Mouse (Mus musculus) fibroblast of lung, adult 2 months (primary cell): ENCODE measurements around the gene 3110009E18Rik.

ENCODE experiments used
- DNase-seq: peaks from one replicate; pipeline ENCODE4 v3.0.0-alpha.2; 2011; ENCODE audit warnings: low read depth

The 3110009E18Rik gene

GRCm38 (mm10) chr1:120145527-120146216, 24.7 kb downstream of the 3110009E18Rik start:
- no peak for DNase-seq

GRCm38 (mm10) chr1:120146994-120147393, 26.0 kb downstream of the 3110009E18Rik start:
- DNase-seq: peak; percentile 52

- no peak for DNase-seq
Observed at GRCm38 (mm10) chr1:120154232-120154631, 33.2 kb downstream of the 3110009E18Rik start.

GRCm38 (mm10) chr1:120155325-120155724, 34.3 kb downstream of the 3110009E18Rik start:
- no peak for DNase-seq

GRCm38 (mm10) chr1:120158474-120159127, 37.6 kb downstream of the 3110009E18Rik start:
- DNase-seq: no peak

- no peak for DNase-seq
Observed at GRCm38 (mm10) chr1:120161502-120161901, 40.5 kb downstream of the 3110009E18Rik start.

GRCm38 (mm10) chr1:120162616-120163015, 41.6 kb downstream of the 3110009E18Rik start:
- no peak for DNase-seq

- DNase-seq: no peak
Observed at GRCm38 (mm10) chr1:120168016-120168415, 47.0 kb downstream of the 3110009E18Rik start.

- DNase-seq: no peak
Observed at GRCm38 (mm10) chr1:120168674-120169073, 47.7 kb downstream of the 3110009E18Rik start.

GRCm38 (mm10) chr1:120170307-120170706, 49.3 kb downstream of the 3110009E18Rik start:
- DNase-seq: no peak

- DNase-seq: no peak
Observed at GRCm38 (mm10) chr1:120171819-120172521, 51.0 kb downstream of the 3110009E18Rik start.

GRCm38 (mm10) chr1:120174991-120175390, 54.0 kb downstream of the 3110009E18Rik start:
- DNase-seq: no peak

- DNase-seq: no peak
Observed at GRCm38 (mm10) chr1:120176313-120176712, 55.3 kb downstream of the 3110009E18Rik start.

- DNase-seq: no peak
Observed at GRCm38 (mm10) chr1:120177141-120177540, 56.2 kb downstream of the 3110009E18Rik start.

- no peak for DNase-seq
Observed at GRCm38 (mm10) chr1:120186204-120186603, 65.2 kb downstream of the 3110009E18Rik start.

GRCm38 (mm10) chr1:120186655-120187054, 65.7 kb downstream of the 3110009E18Rik start:
- DNase-seq: no peak

GRCm38 (mm10) chr1:120187059-120187458, 66.1 kb downstream of the 3110009E18Rik start:
- no peak for DNase-seq

GRCm38 (mm10) chr1:120189206-120189605, 68.2 kb downstream of the 3110009E18Rik start:
- DNase-seq: no peak

- no peak for DNase-seq
Observed at GRCm38 (mm10) chr1:120190300-120190699, 69.3 kb downstream of the 3110009E18Rik start.

- no peak for DNase-seq
Observed at GRCm38 (mm10) chr1:120190946-120191345, 70.0 kb downstream of the 3110009E18Rik start.

- no peak for DNase-seq
Observed at GRCm38 (mm10) chr1:120192321-120192720, 71.3 kb downstream of the 3110009E18Rik start.

- no peak for DNase-seq
Observed at GRCm38 (mm10) chr1:120193586-120193985, 72.6 kb downstream of the 3110009E18Rik start.

- no peak for DNase-seq
Observed at GRCm38 (mm10) chr1:120195947-120196346, 75.0 kb downstream of the 3110009E18Rik start.
